Mouse (Mus musculus): ENCODE measurements around the gene Hypk. TPM values are rescaled to one million over a fixed set of nuclear protein-coding genes. Genes with fewer than 3 reads are reported as not detected.
"Not testable (repeated sequence)": the region's sequence is repeated elsewhere in the genome, so short reads cannot be mapped to it uniquely, and the experiment has no call there.

Gene Hypk
- total RNA-seq, 2 experiments from 2014 or later = 18.3 to 20.9 TPM

DNA sequence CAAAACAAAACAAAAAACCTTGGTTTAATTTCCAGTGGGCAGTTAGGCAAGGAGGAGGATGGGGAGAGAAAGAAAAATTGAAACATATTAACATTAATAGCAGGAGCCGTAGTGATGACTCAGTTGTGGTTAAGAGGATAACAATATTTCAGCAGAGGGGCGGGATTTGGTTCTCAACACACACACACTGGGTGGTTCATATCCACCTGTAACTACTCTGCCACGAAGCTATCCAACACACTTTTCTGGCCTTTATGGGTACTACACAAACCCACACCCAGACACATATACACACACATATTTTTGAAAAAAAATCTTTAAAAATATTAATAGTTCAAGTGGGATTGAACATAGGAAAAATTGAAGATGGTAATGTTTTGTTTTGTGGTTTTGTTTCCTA is 6.1 kb upstream of the Hypk start:
- no peak for DNase-seq (ENCODE audit: low spot score in 2 of 2)

- peak; percentile 29 to 36 for DNase-seq (ENCODE audit: low spot score in 2 of 2)
Observed at GRCm38 (mm10) chr2:121448136-121448535, 5.0 kb upstream of the Hypk start.

- peak; percentile 96 to 99 for DNase-seq (ENCODE audit: low spot score in 2 of 2)
Observed at GRCm38 (mm10) chr2:121448739-121449535, 4.2 kb upstream of the Hypk start, which contains the start of gene Serf2. TSS of gene Serf2 (plus strand) at chr2:121449195.

DNA sequence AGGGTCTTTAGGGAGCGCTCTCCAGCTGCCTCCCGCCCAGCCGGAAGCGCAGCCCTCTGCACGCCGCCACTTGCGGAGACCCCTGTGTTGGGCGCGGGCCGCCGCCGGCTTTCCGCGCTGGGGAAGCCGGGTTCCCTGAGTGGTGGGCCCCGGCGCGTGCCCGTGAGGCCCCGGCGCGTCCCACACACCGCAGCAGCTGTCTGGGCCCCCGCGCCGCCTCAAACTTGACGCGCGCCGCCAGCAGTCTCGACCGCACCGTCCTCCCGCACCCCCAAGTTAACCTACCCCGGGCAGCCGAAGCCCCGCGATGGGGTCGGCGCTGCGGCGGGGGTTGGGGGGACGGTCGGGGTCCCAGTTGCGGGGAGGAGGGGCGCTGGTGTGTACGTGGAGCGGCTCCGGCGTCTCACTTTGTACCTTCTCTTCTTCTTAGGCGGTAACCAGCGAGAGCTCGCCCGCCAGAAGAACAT is 3.5 kb upstream of the Hypk start:
- peak; percentile 25 to 53 for DNase-seq (ENCODE audit: low spot score in 2 of 2)

DNA sequence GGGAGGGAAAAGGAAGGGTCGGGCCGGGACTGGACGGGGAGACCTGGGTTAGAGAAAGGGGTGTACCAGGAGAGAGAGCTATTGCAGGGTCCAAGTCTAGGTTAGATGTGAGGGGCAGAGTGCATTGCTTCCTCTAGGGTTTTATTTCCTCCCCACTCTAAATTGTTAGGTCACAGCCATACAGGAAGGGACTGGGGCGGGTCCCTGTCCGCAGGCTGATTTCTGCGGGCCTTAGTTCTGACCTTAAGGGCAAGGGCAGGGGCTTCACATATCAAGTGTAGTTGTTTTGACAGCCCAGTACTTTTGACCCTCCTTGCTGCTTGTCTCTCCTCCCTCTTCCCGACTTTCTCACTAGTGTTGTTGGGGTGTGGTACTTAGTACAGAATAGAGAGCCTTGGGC is 3.0 kb upstream of the Hypk start:
- no peak for DNase-seq (ENCODE audit: low spot score in 2 of 2)

- no peak for DNase-seq (ENCODE audit: low spot score in 2 of 2)
Observed at GRCm38 (mm10) chr2:121452361-121452760, 729 bp upstream of the Hypk start.

DNA sequence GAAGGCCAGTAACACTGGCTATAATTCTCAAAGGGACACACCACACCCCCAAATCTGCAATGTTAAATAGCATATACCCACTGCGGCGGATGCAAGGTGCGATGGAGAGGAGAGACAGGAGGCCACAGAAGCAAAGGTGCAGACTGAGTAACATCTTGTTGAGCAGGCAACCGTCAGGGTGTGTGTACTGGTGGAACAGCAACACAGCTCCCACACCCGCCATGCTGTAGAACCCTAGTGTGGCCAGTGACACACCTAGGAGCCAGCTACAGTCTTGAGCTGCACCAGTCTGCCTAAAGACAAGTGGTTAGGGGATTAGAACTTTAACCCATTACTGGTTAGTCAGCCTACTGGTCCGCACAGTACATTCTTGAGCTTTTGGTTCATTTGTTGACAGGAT is 827 bp downstream of the Hypk start:
- no peak for DNase-seq (ENCODE audit: low spot score in 2 of 2)

GRCm38 (mm10) chr2:121455534-121455933 is 2.4 kb downstream of the Hypk start:
- no peak for DNase-seq (ENCODE audit: low spot score in 2 of 2)

DNA sequence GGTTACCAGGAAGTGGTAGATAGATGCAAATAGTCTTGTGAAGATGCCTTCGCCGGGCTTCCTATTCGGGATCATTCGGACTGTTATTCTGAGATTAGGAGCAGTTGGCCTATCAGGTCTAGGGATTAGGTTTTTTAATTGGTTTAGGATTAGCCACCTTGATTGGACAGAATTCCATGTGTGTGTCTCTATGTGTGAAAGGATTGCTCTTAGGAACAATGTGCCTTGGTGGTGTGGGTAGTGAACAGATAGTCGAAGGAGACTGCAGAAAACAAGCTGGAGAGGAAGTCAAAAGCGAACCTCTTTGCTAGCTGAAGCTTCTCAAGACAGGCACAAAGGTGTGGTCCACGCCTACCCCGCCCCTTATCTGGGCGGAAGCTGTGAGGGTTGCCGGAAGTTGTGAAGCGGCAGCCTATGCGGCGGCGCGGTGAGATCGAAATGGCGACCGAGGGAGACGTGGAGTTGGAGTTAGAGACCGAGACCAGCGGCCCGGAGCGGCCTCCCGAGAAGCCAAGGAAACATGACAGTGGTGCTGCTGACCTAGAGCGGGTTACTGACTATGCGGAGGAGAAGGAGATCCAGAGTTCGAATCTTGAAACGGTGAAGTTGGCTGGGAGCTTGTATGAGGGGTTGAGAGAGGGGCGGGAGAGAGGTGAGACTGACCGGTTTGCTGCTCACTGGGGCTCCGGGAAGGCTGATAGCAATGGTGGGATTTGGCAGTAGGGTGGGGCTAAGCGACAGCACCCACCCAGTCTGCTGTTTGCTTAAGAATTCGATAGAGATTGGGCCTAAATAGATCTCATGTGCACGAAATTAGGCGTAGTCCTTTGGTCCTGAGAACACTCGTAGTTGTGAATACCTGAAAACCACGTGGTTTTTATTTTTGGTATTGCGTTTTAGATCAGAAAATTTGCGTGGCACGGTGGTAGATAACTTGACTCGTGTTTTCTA is 3.9 kb downstream of the Hypk start, which contains the start of gene Serinc4:
Gene Serinc4 (minus strand): TSS at position 90 of the 951 bp plus-strand sequence.
- DNase-seq (ENCODE audit: low spot score in 2 of 2) = peak; percentile 80 to 87

DNA sequence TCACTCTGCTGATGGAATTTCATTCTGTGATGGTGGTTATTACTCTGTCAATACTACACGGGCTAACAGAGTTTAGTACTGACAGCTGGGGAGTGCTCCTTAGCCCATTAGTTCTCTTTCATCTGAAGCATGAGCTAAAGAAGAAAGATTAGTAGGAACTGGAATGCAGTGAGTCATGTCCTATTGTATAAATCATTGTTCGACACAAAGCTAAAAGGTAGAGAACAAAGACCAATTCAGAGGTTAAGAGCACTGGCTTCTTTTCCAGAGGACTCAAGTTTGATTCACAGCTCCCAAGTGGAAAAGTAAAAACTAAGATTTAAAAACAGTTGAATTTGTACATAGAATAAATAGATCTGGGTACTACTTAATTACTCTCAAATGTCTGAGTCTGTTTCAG is 7.0 kb downstream of the Hypk start:
- no peak for DNase-seq (ENCODE audit: low spot score in 2 of 2)

- not testable (repeated sequence) for DNase-seq (ENCODE audit: low spot score in 2 of 2)
Observed at GRCm38 (mm10) chr2:121468982-121469381, 15.9 kb downstream of the Hypk start.

- not testable (repeated sequence) for DNase-seq (ENCODE audit: low spot score in 2 of 2)
Observed at GRCm38 (mm10) chr2:121472783-121473182, 19.7 kb downstream of the Hypk start.

- DNase-seq (ENCODE audit: low spot score in 2 of 2) = peak; percentile 75 to 86
Observed at GRCm38 (mm10) chr2:121473301-121474179, 20.4 kb downstream of the Hypk start, which contains the start of gene Mfap1b. TSS of gene Mfap1b (minus strand) at chr2:121474067.

GRCm38 (mm10) chr2:121474180-121474535 is 21.1 kb downstream of the Hypk start:
- DNase-seq (ENCODE audit: low spot score in 2 of 2) = no peak

GRCm38 (mm10) chr2:121475306-121475705 is 22.2 kb downstream of the Hypk start:
- not testable (repeated sequence) for DNase-seq (ENCODE audit: low spot score in 2 of 2)

- no peak for DNase-seq (ENCODE audit: low spot score in 2 of 2)
Observed at GRCm38 (mm10) chr2:121477491-121478266, 24.6 kb downstream of the Hypk start.

- DNase-seq (ENCODE audit: low spot score in 2 of 2) = no peak
Observed at GRCm38 (mm10) chr2:121480498-121480897, 27.4 kb downstream of the Hypk start.

GRCm38 (mm10) chr2:121480916-121481315 is 27.8 kb downstream of the Hypk start:
- DNase-seq (ENCODE audit: low spot score in 2 of 2) = not testable (repeated sequence)

GRCm38 (mm10) chr2:121483576-121483975 is 30.5 kb downstream of the Hypk start:
- no peak for DNase-seq (ENCODE audit: low spot score in 2 of 2)

DNA sequence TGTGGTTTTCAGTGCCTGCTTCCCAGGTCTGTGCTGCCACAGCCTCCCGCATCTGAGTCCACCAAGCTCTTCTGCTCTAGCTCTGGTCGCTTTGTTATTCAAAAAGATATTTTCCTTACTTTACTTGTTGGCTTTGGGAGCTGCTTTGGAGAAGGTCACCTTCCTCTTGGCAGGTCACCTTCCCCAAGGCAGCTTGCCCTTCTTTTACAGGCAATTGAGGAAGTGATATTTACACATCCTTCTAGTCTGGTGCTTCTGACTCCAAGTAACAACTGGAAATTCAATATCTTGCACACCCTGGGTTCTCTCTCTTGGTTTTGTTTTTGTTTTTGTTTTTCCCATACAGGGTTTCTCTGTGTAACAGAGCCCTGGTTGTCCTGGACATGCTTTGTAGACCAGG is 31.3 kb downstream of the Hypk start:
- not testable (repeated sequence) for DNase-seq (ENCODE audit: low spot score in 2 of 2)

All from left cerebral cortex, adult 18-20 months (tissue).